Mouse (Mus musculus) liver, embryonic 14.5 days (tissue): ENCODE results near the gene Olfr881. TPM values are rescaled to one million over a fixed set of nuclear protein-coding genes. Genes with fewer than 3 reads are reported as not detected.

Experiments used
- ATAC-seq: fragments of 200-750 bp; cut with Nextera tagmentation; 2 replicates; pipeline ENCODE4 v1.8.0; 2017; ENCODE audit warnings: moderate number of reproducible peaks, mild to moderate bottlenecking, moderate library complexity; ENCODE audit not compliant: insufficient read depth
- DNase-seq, 3 experiments: peaks; one replicate each; pipeline ENCODE4 v3.0.0-alpha.2; 2012 to 2013; ENCODE audit warnings: low read depth in 3 of 3, low spot score in 3 of 3
- H3K27ac ChIP-seq: fragments of 300-500 bp; sonication (generic); 2 replicates; pipeline ENCODE4 v1.5.1; 2014; ENCODE audit warnings: moderate library complexity, mild to moderate bottlenecking, control low read depth, inconsistent platforms
- H3K27me3 ChIP-seq: fragments of 300-500 bp; sonication (generic); 2 replicates; pipeline ENCODE4 v1.6.1; 2014; ENCODE audit warnings: mild to moderate bottlenecking, low read length, moderate library complexity; ENCODE audit not compliant: control insufficient read depth, insufficient read depth
- H3K36me3 ChIP-seq: fragments of 300-500 bp; sonication (generic); replicated peaks from 2 replicates; pipeline ENCODE4 v1.6.1; 2014; ENCODE audit warnings: low read depth; ENCODE audit not compliant: control insufficient read depth, insufficient read depth
- H3K4me1 ChIP-seq, 2 experiments: fragments of 200-500 bp in 1 of 2; fragments of 300-500 bp in 1 of 2; sonication (generic) in 1 of 2; replicated peaks; 2 replicates each; pipeline ENCODE4 v1.6.1; 2012 to 2014; ENCODE audit warnings: antibody characterized with exemption in 1 of 2, inconsistent platforms in 1 of 2, low read length in 1 of 2; ENCODE audit not compliant: control insufficient read depth in 2 of 2, insufficient read depth in 2 of 2
- H3K4me2 ChIP-seq: fragments of 300-500 bp; sonication (generic); 2 replicates; pipeline ENCODE4 v1.6.1; 2014; ENCODE audit warnings: low read depth, mild to moderate bottlenecking, control low read depth, moderate library complexity
- H3K4me3 ChIP-seq, 2 experiments: fragments of 200-500 bp in 1 of 2; fragments of 300-500 bp in 1 of 2; sonication (generic) in 1 of 2; 2 replicates each; pipeline ENCODE4 v1.5.1; 2012 to 2014; ENCODE audit warnings: low read depth in 2 of 2, low read length in 2 of 2, mild to moderate bottlenecking in 2 of 2, control low read depth in 1 of 2, inconsistent platforms in 1 of 2, moderate library complexity in 1 of 2; ENCODE audit not compliant: insufficient read depth in 1 of 2
- H3K9ac ChIP-seq: fragments of 300-500 bp; sonication (generic); replicated peaks from 2 replicates; pipeline ENCODE4 v1.6.1; 2014; ENCODE audit warnings: mild to moderate bottlenecking, control low read depth, moderate library complexity
- H3K9me3 ChIP-seq: fragments of 300-500 bp; sonication (generic); 2 replicates; pipeline ENCODE4 v1.6.1; 2016; ENCODE audit warnings: low read length, mixed read lengths; ENCODE audit not compliant: control insufficient read depth
- CTCF ChIP-seq: IDR thresholded peaks from 2 replicates; pipeline ENCODE4 v1.5.1; 2016; ENCODE audit warnings: antibody characterized with exemption, low read depth, control low read depth
- EP300 ChIP-seq: IDR thresholded peaks from 2 replicates; pipeline ENCODE4 v1.6.1; 2016; ENCODE audit warnings: antibody characterized with exemption, low read depth
- WGBS: fragments of 180-500 bp; shearing (Covaris S2); extraction: QIAGEN DNeasy Blood & Tissue Kit; methylation state at CpG from one replicate; pipeline ENCODE4 v1.1.7; 2014; ENCODE audit not compliant: insufficient replicate concordance; 5-methylcytosine and 5-hydroxymethylcytosine counted together
- polyA plus RNA-seq, 2 experiments: library from polyadenylated mRNA; depleted of rRNA in 1 of 2; stranded (reverse) in 1 of 2; unstranded in 1 of 2; fragments of >200 nt; fragmentation: Nextera tagmentation in 1 of 2; extraction: Ambion mirVana in 1 of 2; gene quantifications; 2 replicates each; pipeline versions ENCODE4 v1.2.1 to v1.2.3; 2012 to 2014

The Olfr881 gene
- polyA plus RNA-seq (2012; rRNA removed) = not detected in 2 replicates
- not detected in 2 replicates for polyA plus RNA-seq (2014; fragmentation: Nextera tagmentation; extraction: Ambion mirVana)

DNA sequence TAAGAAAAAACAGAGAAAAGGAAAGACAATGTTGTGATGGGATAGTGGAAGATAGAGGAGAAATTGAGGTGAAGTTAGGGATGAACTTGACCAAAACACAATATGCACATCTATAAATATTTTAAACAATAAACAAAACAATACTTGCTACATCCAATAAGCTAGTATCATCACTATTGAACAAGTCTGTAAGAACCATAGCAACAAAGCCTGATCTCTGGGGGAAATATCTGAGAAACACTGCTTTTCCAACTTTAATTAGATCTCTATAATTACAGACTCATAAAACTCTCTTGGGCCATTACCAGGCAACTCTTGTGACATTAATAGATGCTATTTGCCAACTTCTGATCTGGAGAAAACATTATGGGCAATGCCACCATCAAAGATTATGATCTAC lies at the start of gene Olfr881:
Gene Olfr881 (plus strand): TSS at position 301 of the 400 bp plus-strand sequence.
- no peak for ATAC-seq
- Histone ChIP-seq H3K9ac (no peak within 1 kb of the TSS), H3K4me2 (no peak within 1 kb of the TSS), H3K27me3 (no peaks in the 10 kb centered on the region), H3K9me3 (no peaks in the 10 kb centered on the region), H3K27ac (no peak within 1 kb of the TSS), H3K36me3 (no peaks in the 10 kb centered on the region), H3K4me3 (no peak within 1 kb of the TSS), H3K4me1 (no peaks in the 10 kb centered on the region)
- TF ChIP-seq CTCF = no peak
- TF ChIP-seq EP300 = no peak
- no peak for DNase-seq

DNA sequence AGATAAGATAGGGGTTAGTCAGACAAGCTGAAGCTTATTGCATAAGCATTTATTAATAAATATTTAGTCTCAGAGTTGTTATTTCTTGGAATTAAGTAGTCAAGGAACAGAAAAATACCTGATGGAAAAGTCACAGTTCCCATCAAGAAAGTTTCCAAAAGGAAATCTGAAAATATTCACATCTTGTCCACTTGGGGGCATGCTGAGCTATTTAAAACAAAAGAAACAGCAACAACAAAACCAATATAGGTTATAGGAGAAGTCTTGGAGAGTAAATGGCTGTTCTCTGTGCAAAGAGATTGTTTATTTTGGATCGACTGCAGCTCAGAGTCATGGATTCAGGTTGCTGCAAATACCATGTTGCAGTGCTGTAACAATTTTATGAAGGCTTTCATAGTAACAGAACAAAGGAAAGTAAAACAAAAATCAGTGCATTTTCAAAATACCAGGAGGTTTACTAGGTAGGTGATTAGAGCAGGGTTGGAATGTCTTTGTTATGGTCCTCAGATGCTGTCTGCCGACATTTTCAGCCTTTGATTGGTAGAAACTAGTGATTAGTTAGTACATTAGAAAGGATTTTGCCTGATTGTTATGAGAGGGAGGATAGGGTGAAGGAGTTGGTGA lies 7.1 kb downstream of the Olfr881 start:
- Histone ChIP-seq H3K36me3 (no peaks in the 10 kb centered on the region), H3K4me1 (no peaks in the 10 kb centered on the region), H3K4me2 (no peak overlapping the region), H3K27me3 (no peaks in the 10 kb centered on the region), H3K27ac (no peak overlapping the region), H3K4me3 (no peak overlapping the region), H3K9me3 (no peaks in the 10 kb centered on the region), H3K9ac (no peak overlapping the region)
- 20% methylated on average over 2 of the region's 2 CpGs for WGBS
- ATAC-seq (no peak), DNase-seq (no peak)
- TF ChIP-seq EP300 (no peak), CTCF (no peak)

DNA sequence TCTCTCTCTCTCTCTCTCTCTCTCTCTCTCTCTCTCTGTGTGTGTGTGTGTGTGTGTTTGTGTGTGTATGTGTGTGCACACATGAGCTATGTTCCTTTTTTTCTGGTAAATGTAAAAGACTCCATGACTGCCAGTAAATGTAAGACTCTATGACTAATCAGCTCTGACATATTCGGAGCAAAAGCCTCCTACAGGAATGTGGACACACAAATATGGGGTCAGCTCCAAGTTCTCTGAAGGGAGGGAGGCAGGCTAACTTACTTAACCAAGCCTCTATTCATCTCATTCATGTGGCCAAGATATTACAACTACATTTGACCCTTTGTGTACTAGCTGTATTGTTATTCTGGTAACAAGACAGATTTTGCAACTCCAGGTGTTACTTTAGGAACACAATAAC lies 8.4 kb downstream of the Olfr881 start:
- Histone ChIP-seq H3K27me3 (no peaks in the 10 kb centered on the region), H3K4me2 (no peak overlapping the region), H3K4me3 (no peak overlapping the region), H3K27ac (no peak overlapping the region), H3K9ac (no peak overlapping the region), H3K4me1 (no peaks in the 10 kb centered on the region), H3K9me3 (no peaks in the 10 kb centered on the region), H3K36me3 (no peaks in the 10 kb centered on the region)
- TF ChIP-seq CTCF = no peak
- TF ChIP-seq EP300 = no peak
- ATAC-seq (no peak), DNase-seq (no peak)
- WGBS = 38% methylated on average over 1 of the region's 1 CpGs

DNA sequence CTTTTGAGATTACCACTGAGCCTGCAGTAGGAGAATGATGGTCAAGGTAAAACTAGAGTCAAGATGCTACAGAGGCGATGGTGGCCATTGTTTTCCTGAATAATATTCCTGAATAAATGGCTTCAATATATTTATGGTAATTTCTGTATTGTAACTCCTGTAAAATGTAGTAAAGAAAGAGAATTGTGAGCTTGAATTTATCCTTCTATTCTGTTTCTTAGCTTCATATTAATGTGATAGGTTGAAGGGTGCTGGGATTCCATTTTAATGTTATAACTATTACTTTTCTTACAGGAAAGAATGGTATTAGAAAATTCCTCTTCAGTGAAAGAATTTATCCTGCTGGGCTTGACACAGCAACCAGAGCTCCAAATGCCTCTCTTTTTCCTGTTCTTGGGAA lies 33.9 kb downstream of the Olfr881 start, which contains the start of gene Olfr883:
Gene Olfr883 (plus strand): TSS at position 301 of the 400 bp plus-strand sequence.
- DNase-seq (no peak), ATAC-seq (no peak)
- Histone ChIP-seq H3K27ac (no peak within 1 kb of the TSS), H3K9me3 (no peaks in the 10 kb centered on the region), H3K9ac (no peak within 1 kb of the TSS), H3K4me3 (no peak within 1 kb of the TSS), H3K36me3 (no peaks in the 10 kb centered on the region), H3K27me3 (no peaks in the 10 kb centered on the region), H3K4me2 (no peak within 1 kb of the TSS), H3K4me1 (no peaks in the 10 kb centered on the region)
- TF ChIP-seq CTCF = no peak
- TF ChIP-seq EP300 = no peak
- 46% methylated on average over 1 of the region's 1 CpGs for WGBS

Other genes starting within 250 kb of the Olfr881 start
- not detected in 2 replicates for gene Olfr874, start 246.7 kb upstream of the Olfr881 start, polyA plus RNA-seq (2012; rRNA removed)
- gene Olfr874, start 246.7 kb upstream of the Olfr881 start, polyA plus RNA-seq (2014; fragmentation: Nextera tagmentation; extraction: Ambion mirVana) = not detected in 2 replicates
- gene Olfr875, start 220.0 kb upstream of the Olfr881 start, polyA plus RNA-seq (2012; rRNA removed) = not detected in 2 replicates
- gene Olfr875, start 220.0 kb upstream of the Olfr881 start, polyA plus RNA-seq (2014; fragmentation: Nextera tagmentation; extraction: Ambion mirVana) = not detected in 2 replicates
- gene Olfr876, start 188.8 kb upstream of the Olfr881 start, polyA plus RNA-seq (2012; rRNA removed) = not detected in 2 replicates
- not detected in 2 replicates for gene Olfr876, start 188.8 kb upstream of the Olfr881 start, polyA plus RNA-seq (2014; fragmentation: Nextera tagmentation; extraction: Ambion mirVana)
- gene Olfr877, start 137.6 kb upstream of the Olfr881 start, polyA plus RNA-seq (2012; rRNA removed) = not detected in 2 replicates
- not detected in 2 replicates for gene Olfr877, start 137.6 kb upstream of the Olfr881 start, polyA plus RNA-seq (2014; fragmentation: Nextera tagmentation; extraction: Ambion mirVana)
- not detected in 2 replicates for gene Olfr145, start 95.1 kb upstream of the Olfr881 start, polyA plus RNA-seq (2012; rRNA removed)
- not detected in 2 replicates for gene Olfr145, start 95.1 kb upstream of the Olfr881 start, polyA plus RNA-seq (2014; fragmentation: Nextera tagmentation; extraction: Ambion mirVana)
- gene Olfr878, start 74.0 kb upstream of the Olfr881 start, polyA plus RNA-seq (2012; rRNA removed) = not detected in 2 replicates
- not detected in 2 replicates for gene Olfr878, start 74.0 kb upstream of the Olfr881 start, polyA plus RNA-seq (2014; fragmentation: Nextera tagmentation; extraction: Ambion mirVana)
- gene Olfr883, start 34.0 kb downstream of the Olfr881 start, polyA plus RNA-seq (2012; rRNA removed) = not detected in 2 replicates
- not detected in 2 replicates for gene Olfr883, start 34.0 kb downstream of the Olfr881 start, polyA plus RNA-seq (2014; fragmentation: Nextera tagmentation; extraction: Ambion mirVana)
- gene Olfr884, start 54.7 kb downstream of the Olfr881 start, polyA plus RNA-seq (2012; rRNA removed) = not detected in 2 replicates
- not detected in 2 replicates for gene Olfr884, start 54.7 kb downstream of the Olfr881 start, polyA plus RNA-seq (2014; fragmentation: Nextera tagmentation; extraction: Ambion mirVana)
- not detected in 2 replicates for gene Olfr885, start 69.5 kb downstream of the Olfr881 start, polyA plus RNA-seq (2012; rRNA removed)
- gene Olfr885, start 69.5 kb downstream of the Olfr881 start, polyA plus RNA-seq (2014; fragmentation: Nextera tagmentation; extraction: Ambion mirVana) = not detected in 2 replicates
- gene Olfr887, start 92.2 kb downstream of the Olfr881 start, polyA plus RNA-seq (2012; rRNA removed) = not detected in 2 replicates
- gene Olfr887, start 92.2 kb downstream of the Olfr881 start, polyA plus RNA-seq (2014; fragmentation: Nextera tagmentation; extraction: Ambion mirVana) = not detected in 2 replicates
- gene Olfr888, start 116.3 kb downstream of the Olfr881 start, polyA plus RNA-seq (2012; rRNA removed) = not detected in 2 replicates
- gene Olfr888, start 116.3 kb downstream of the Olfr881 start, polyA plus RNA-seq (2014; fragmentation: Nextera tagmentation; extraction: Ambion mirVana) = not detected in 2 replicates
- gene Olfr889, start 123.4 kb downstream of the Olfr881 start, polyA plus RNA-seq (2012; rRNA removed) = 0.01 TPM in 2 replicates
- 0.14 and 0.15 TPM in 2 replicates for gene Olfr889, start 123.4 kb downstream of the Olfr881 start, polyA plus RNA-seq (2014; fragmentation: Nextera tagmentation; extraction: Ambion mirVana)
- not detected in 2 replicates for gene Olfr890, start 150.7 kb downstream of the Olfr881 start, polyA plus RNA-seq (2012; rRNA removed)
- gene Olfr890, start 150.7 kb downstream of the Olfr881 start, polyA plus RNA-seq (2014; fragmentation: Nextera tagmentation; extraction: Ambion mirVana) = not detected in 2 replicates
- gene Olfr891, start 189.0 kb downstream of the Olfr881 start, polyA plus RNA-seq (2012; rRNA removed) = not detected in 2 replicates
- not detected in 2 replicates for gene Olfr891, start 189.0 kb downstream of the Olfr881 start, polyA plus RNA-seq (2014; fragmentation: Nextera tagmentation; extraction: Ambion mirVana)
- gene Olfr893, start 216.5 kb downstream of the Olfr881 start, polyA plus RNA-seq (2012; rRNA removed) = not detected in 2 replicates
- not detected in 2 replicates for gene Olfr893, start 216.5 kb downstream of the Olfr881 start, polyA plus RNA-seq (2014; fragmentation: Nextera tagmentation; extraction: Ambion mirVana)
- gene Olfr894, start 226.2 kb downstream of the Olfr881 start, polyA plus RNA-seq (2012; rRNA removed) = not detected in 2 replicates
- not detected in 2 replicates for gene Olfr894, start 226.2 kb downstream of the Olfr881 start, polyA plus RNA-seq (2014; fragmentation: Nextera tagmentation; extraction: Ambion mirVana)